Mouse (Mus musculus): ENCODE measurements around the gene Metap2.

Metap2 gene

DNA sequence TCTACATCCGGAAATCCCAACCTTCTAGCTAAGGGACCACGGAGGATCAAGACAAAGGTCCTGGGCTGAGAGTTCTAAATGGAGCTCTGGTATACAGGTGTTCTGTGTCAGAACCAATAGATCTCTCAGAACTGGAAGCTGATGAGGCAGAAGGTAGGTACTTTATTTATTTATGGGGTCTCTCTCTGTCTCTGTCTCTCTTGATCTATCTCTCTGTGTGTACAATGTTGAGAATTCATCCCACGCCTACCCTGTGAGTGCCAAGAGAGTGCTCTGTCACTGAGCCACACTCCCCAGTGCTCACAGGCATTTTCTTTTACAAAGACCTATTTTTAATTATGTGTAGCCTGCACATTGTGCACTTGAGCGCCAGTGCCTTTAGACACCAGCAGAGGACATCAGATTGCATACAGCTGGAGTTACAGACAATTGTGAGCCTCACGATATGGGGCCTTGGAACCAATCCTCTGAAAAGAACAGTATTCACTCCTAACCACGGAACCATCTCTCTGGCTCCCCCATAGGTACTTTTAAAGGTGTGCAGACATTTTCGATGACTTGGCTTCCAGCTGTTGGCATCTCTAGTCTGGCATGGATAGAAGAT is at the start of gene Metap2:
Gene Metap2, minus strand, starts transcription at position 51 of the 604 bp plus-strand sequence.
- no peak for DNase-seq (ENCODE audit: low spot score)

DNA sequence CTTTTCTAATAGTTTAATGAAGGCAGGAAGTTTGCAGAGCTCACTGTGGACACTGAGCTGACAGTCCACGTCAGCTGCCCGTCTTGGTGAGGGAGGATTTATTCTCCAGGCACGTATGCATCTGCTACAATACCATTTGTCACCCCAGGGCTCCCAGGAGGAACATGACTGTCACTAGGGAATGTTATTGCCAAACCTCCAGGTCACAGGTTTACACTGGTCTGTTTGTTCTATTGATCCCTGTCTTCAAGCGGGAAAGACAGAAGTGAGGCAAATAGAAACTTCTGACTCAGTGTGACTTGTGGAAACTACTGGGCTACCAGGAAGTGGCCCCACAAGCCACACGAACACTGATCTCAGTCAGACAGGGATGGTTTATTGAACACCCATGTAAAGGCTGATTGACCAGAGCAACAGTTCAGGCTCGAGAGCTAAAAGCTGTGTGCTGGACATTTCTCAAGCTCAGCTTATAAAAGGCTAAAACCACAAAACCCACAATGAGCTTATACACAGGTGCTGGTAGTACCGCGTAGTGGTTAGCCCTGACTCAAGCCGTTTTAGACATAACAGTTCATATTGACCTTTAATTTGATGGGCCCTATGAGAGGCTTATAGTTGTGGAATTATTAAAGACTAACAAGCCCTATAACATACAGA is 49.1 kb upstream of the Metap2 start:
- DNase-seq (ENCODE audit: low spot score) = no peak

DNA sequence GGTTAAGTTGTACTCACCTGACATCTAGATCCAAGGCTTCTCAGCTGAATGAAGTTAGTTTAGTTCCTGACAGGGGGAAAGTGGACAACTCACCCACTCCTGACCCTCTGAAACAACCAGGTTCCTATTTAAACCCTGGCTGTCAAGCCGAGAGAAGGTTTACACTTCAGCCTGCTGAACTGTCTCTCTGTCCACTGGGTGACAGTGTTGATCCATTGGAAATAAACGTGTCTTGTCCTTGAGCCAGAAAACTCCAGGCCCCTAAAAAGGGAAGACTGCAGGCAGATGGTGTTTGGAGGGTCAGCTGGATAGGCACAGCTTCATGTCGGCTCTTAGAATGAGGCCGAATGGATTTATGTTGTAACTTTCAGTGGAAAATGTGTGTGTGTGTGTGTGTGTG is 48.5 kb upstream of the Metap2 start:
- DNase-seq (ENCODE audit: low spot score) = no peak

DNA sequence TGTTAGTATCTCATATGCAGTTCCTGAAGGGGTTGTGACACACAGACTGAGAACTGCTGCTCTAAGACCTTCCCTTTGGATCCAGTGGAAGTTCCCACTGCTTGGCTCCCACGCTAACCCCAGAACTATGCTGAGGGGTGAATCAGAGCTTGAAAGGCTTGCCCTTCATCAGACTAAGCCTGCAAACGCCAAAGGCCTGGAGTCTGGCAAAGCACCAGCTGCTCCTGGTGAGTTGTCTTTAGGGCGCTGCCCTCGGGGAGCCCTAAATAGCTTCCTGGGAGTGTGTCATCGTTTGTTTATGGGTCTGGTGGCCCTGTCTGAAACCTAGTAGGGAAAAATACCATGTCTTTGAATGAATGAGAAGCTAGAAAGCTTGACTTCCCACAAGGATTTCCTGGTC is 47.3 kb upstream of the Metap2 start:
- DNase-seq (ENCODE audit: low spot score) = no peak

DNA sequence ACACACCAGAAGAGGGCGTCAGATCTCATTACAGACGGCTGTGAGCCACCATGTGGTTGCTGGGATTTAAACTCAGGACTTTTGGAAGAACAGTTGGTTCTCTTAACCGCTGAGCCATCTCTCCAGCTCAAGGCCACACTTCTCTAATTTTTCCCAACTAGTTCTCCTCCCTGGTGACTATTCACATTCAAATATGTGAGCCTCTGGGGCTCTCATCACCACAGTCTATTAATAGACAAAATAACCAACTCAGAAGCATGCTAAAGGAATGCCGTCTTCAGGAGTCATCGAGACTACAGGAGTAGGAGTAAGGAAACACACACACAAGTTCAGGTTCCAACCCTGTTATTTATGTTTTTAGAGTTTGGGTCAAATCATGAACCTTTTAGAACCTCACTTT is 43.4 kb upstream of the Metap2 start:
- no peak for DNase-seq (ENCODE audit: low spot score)

DNA sequence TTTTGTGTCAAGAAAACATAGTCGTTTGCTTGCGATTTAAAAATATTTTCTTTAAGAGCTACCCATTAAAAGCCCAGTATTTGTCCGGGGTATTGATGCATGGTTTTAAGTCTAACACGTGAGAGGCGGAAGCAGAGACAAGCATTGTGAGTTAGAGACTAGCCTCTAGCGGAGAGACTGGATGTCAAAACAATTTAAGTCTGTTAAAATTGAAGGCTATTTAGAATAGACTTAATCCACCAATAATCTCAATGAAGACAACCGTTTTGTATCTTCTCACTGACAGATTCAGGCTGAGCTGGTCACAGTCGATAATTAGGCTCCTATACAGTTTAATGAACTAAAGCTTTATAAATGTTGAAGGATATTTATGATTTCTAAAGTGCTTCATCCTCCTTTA is 42.8 kb upstream of the Metap2 start:
- no peak for DNase-seq (ENCODE audit: low spot score)

DNA sequence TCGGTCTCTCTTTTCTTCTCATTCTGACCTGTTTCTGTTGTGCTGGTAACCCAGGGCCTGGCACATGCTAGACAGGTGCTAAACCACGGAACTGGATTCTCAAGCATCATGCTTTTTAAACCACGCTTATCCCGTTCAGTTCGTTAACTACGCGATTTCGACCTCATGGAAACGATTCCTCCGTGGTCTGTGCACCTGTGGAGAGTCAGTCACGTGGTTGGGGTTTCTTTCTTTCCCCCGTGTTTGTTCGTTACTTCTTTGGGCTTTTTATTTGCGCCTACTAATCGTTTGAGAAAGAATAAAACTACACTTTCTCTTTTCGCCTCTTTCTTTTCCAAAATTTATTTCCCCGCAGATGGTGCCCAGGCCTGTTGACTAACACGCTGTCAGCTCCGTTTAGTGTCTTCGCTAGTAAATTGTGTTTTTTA is 42.0 kb upstream of the Metap2 start:
- no peak for DNase-seq (ENCODE audit: low spot score)

DNA sequence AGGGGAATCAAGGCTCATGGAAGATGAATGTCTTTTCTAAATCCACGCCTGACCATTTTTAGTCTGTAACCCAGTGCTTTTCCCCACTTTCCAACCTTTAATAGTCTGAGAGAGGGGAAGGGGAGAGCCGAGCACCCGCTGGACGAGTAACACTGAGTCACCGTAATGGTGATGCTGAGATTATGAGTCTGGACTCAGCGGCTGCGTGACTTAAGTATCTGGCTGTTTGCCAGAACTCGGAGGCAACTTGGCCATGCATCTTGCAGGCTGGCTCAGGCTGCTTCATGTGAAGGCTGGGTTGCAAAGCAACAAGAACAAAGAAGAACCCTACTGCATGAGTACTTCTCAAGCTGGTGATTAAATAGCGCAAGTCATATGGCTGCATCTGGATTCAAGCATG is 37.1 kb upstream of the Metap2 start:
- no peak for DNase-seq (ENCODE audit: low spot score)

DNA sequence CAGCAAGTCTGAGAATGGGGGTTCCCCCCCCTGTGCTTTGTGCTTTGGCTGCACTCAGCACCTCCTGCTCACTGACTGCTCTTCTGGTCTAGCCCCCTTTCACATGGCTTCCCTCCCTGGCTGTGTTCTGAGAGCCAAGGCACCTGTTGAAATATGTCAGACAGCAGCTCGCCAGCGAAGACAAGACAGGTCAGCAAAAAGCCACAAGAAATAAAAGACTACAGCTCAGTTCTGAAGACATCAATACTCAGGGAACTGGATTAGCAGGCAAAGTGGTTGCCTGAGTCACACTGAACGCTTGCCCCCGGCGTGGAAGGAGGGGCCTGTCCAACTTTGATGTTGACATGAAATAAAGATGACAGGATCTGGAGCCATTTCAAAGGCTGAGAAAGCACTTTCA is 36.0 kb upstream of the Metap2 start:
- DNase-seq (ENCODE audit: low spot score) = no peak

DNA sequence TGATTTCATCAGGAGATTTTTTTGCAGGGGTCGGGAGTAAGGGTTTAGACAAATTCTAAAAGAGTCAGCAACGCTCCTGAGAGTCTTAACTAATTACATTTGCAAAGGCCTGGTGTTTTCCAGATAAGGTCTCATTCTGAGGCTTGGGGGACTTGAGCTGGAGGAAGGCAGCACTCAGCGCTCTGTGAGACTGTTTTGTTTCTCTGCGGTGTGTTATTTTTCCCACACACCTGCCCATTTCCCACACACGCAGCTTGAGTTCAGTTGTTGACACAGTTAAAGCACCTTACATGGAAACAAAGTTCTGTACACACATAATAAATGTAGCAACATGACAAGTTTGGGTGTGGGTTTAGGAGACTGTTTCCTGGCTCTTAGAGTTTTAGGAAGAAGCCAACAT is 35.1 kb upstream of the Metap2 start:
- DNase-seq (ENCODE audit: low spot score) = no peak

DNA sequence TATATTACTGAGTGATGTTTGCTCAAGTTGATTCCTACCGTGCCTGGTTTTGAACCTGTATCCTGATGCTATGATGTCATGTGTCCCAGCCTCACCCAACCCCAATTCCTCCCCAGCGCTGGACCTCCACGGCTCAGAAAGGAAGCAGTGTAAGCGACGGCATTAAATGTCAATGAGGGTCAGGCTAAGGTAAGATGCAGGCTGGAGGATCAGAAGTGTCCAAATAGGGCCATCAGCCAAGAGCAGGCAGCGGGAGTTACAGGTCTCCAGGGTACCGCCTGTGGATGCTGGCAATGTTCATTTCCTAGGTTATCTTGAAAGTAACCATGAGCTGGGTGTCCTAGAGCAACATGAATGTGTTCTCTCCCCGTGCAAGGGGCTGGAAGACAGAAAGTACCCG is 34.5 kb upstream of the Metap2 start:
- no peak for DNase-seq (ENCODE audit: low spot score)

DNA sequence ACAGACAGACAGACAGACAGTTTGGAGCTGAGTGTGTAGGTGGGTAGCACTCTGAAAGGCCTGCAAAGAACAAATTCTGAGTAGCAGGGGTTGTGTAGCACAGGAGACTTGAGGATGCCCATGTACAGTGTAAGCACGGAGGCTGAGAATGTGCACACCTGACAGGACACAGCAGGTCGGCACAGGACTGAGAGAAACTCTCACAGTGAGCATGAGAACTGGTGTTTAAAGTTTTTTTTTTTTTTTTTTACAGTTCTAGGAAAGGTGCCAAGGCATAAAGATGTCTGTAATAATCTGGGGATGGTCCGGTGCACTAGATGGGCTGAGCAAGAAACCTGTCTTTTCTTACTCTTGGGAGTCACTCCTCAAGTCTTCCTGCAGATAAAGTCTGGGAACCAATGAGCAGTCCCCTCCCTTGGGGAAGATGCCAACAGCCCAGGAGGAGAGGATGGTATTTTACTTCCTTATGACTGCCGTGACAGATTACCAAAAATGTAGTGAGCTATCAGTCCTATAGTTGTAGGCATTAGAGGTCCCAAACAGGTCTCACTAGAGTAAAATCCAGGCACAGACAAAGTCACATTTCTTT is 33.4 kb upstream of the Metap2 start:
- DNase-seq (ENCODE audit: low spot score) = no peak

DNA sequence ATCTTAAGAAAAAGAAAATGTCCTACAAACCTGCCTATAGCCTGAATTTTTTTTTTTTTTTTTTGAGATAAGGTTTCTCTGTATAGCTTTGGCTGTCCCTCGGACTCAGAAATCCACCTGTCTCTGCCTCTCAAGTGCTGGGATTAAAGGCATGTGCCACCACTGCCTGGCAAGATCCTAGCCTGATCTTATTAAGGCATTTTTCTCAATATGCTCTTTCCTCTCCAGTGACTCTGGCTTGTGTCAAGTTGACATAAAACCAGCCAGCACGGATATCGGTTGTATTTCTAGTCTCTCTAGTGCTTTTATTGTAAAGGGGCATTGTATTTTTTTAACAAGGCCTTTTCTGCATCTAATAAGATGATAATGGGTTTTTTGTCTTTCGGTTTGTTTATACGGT is 27.8 kb upstream of the Metap2 start:
- DNase-seq (ENCODE audit: low spot score) = no peak

DNA sequence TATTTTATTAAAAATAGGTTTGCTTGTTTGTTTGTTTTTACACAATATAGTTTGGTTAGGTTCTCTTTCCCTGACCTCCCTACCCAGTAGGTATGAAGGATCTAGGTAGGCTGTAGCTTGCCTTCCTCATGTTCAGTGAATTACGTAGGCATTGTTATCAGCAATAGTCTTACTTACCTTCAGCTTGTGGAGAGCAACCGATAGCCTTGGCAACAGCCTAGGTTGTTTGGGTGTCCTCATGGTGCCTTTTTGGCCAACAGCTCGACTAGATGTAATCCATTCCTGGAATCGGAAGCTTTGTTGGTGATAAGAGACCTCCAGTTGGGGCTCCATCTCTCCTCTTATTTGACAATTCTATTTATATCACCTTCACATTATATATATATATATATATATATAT is 24.3 kb upstream of the Metap2 start:
- DNase-seq (ENCODE audit: low spot score) = no peak

DNA sequence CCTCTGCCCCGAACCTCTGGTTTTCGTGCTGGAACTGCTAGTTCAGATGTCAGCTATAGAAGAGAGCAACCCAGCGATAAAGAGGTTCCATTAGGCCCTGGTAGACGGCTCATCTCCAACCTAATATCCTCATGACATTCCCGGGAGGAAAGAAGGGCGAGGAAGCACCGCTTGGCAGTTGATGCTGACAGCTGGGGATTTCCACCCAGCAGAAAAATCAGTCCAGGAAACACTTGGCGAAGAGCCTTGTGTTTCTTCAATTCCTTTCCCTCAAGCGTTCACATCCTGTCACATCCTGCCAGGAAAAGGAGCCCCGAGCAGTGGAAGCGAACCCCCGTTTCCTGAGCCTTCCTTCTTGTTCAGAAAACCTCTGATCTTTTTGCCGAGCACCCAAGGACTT is 22.3 kb upstream of the Metap2 start:
- DNase-seq (ENCODE audit: low spot score) = no peak

DNA sequence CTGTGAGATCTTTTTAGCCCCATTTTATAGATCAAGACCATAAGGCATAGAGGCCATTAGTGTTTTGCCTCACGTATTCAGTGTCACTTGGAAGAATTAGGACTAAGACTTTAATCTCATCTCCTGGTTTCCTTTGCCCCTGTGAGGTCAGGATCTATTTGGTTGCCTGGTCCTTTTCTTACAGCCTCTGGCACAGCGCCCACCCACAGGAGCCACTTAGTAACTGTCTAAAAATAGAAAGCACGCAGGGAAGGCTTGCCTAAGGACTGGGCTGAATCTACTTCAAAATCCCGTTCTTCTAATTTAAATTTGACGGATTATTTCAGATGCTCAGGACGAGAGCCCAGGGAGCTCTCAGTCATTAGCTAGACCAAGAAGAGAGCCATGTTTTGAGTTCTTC is 21.8 kb upstream of the Metap2 start:
- no peak for DNase-seq (ENCODE audit: low spot score)

DNA sequence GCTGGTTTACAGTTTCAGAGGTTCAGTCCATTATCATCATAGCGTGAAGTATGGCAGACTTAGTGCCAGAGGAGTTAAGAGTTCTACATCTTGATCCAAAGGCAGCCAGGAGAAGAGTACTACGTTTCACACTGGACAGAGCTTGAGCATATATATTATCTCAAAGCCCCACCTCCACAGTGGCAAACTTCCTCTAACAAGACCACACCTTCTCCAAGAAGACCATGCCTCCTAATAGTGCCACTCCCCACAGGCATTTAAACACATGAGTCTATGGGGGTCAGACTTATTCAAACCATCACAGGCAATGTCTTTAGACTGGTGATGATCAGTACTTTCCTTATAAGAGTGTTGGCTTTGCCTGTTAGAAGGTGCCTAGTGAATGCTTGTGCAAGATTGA is 21.2 kb upstream of the Metap2 start:
- DNase-seq (ENCODE audit: low spot score) = no peak

DNA sequence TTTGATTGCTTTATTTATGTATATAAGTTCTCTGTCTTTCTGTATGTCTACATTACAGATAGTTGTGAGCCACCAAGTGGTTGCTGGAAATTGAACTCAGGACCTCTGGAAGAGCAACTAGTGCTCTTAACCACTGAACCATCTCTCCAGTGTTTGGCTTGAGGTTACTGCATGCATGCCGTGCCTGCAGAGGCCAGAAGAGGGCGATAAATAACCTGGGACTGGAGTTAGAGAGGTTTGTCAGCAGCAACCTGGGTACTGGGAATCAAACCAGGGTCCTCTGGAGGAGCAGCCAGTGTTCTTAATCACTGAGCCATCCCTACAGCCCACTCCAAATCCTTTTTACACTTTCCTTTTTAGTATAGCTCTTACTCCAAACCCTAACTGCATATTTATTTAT is 19.9 kb upstream of the Metap2 start:
- no peak for DNase-seq (ENCODE audit: low spot score)

DNA sequence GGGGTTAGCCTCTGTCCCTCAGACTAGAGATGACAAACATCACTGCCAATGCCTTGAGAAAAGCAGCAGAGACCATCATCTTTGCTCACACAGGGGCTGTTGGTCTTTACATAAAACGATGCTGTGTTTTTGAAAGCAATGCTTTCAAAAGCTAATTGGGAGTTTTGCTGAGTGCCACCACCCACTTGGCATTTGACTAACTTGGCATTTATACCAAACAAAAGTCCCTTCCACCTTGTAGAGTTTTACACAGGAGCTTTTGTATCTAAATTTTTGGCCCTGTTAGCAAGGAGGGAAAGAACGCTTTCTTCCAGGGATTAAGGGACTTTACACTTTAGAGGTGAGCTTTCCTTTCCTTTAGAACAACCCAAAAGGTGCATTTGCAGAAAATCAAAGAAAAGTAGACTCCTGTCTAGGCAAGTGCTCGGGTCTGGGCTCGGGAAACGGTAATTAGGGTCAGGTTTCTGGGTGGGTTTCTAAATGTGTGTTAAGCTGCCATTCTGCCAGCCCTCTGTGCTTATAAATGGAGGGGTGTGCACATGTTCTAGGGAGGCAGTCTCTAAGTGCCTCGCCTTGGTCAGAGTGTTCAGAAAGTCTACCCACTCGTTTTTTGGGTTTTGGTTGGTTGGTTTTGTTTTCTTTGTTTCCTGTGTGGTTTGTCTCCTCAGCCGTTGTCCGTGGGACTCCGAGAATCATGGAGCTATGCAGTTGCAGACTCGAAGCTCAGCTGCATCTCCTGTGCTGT is 18.8 kb upstream of the Metap2 start:
- DNase-seq (ENCODE audit: low spot score) = no peak

DNA sequence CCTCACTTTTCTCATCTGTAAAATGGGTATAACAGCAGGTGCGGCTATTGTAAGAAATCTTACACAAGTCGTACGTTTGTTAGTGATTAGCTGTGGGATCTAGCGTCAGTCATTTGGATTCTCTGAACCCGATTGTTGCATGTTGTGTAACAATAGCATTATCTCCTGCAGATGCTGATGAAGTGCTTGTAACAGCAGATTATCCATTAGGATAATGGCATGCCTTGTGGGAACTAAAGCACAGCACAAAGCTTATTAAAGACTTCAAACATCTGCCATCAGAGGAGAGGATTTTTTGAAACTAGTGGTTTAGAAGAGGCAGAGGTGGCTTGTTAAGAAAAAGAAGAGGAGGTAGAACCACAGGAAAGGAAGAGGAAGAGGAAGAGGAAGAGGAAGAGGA is 16.6 kb upstream of the Metap2 start:
- no peak for DNase-seq (ENCODE audit: low spot score)

DNA sequence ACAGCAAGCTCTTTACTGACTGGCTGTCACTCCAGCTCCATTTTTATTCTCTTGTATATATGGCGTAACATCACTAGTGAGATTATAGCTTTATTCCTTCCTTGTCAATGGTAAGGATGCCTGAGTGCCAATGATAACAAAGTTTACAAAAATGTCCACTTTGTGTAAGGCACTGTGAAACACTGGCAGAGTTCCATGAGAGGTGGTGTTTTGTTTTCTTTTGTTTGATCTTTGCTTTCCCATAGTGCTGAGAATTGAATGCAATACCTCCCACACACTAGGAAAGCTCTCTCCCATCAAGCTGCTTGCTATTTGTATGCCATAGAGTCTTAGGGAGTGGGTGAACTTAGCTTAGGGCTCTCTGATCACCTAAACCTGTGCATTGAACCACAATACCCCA is 16.0 kb upstream of the Metap2 start:
- no peak for DNase-seq (ENCODE audit: low spot score)

DNA sequence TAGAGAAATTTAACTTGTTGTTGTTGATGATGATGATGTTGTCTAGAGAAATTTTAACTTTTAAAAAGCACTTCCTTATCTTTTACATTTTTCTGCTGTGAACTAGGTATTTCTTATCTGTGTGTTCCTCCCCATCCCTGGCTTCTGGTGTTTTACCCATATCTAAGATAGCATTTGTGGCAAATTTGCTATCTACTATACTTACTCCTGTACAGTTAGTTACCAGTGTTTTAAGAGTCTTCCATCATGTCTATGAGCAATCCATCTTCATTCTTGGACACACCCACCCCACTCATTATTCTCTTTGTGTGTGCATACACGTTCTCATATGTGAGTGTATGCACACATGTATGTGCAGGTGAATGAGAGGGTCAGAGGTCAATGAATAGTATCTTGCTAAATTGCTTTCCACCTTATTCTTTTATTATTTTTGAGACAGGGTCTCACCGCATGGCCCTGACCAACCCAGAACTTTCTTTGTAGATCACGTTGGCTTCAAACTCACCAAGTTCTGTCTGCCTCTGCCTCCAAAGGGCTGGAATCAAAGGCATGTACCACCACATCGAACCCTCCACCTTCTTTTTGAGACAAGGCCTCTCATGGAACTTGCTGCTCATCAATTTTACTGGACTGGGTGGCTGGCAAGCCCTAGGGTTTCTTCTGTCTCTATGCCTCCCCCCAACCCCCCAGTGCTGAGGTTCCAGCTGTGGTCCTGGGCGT is 15.4 kb upstream of the Metap2 start:
- DNase-seq (ENCODE audit: low spot score) = no peak

DNA sequence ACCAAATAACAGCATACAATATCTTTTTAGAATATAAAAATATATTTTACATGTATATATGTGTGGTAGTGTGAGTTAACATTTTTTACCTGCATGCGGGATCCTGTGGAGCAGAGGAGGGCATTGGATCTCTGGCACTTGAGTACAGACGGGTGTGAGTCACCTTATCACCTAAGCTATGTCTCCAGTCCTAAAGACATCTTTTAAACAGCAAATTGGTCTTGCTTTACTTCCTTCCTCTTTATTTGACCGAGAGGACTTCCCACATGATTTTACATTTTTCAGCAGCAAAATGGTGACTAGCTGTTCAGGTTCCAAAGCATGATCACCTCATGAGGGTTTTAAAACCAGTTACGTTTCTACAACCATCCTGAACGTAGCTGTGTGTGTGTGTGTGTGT is 14.4 kb upstream of the Metap2 start:
- no peak for DNase-seq (ENCODE audit: low spot score)
